Mouse (Mus musculus) kidney, adult 2 months (tissue): ENCODE data around the gene Car14.

Experiments
- CTCF ChIP-seq: fragments of 200-500 bp; conservative IDR thresholded peaks from 2 replicates; pipeline ENCODE4 v1.5.1; 2011; ENCODE audit warnings: low read depth, mild to moderate bottlenecking, control low read depth, low read length, moderate library complexity, mixed read lengths; ENCODE audit not compliant: insufficient read depth, insufficient read length
- POLR2A ChIP-seq: fragments of 200-500 bp; IDR thresholded peaks from one replicate; pipeline ENCODE4 v1.6.1; 2011; ENCODE audit warnings: low read depth, low read length, control low read depth

GRCm38 (mm10) chr3:95930471-95930789 is 25.9 kb upstream of the Car14 start:
- TF ChIP-seq POLR2A (no peak), CTCF (no peak)
